Mouse (Mus musculus): ENCODE data around the gene Sult6b2. TPM values are rescaled to one million over a fixed set of nuclear protein-coding genes. Genes with fewer than 3 reads are reported as not detected.
A peak's percentile ranks its signal among the peaks of the same experiment; 100 is the strongest.

Sult6b2 gene
- polyA plus RNA-seq, 1 experiment from 2014 or later, result 0.25 TPM

GRCm38 (mm10) chr6:142834911-142835310, 30.6 kb upstream of the Sult6b2 start:
- H3K4me3 ChIP-seq, result no peak overlapping the region
- no peak overlapping the region for H3K4me2 ChIP-seq
- no peak for ATAC-seq (ENCODE audit: low read depth)
- no peaks in the 10 kb centered on the region for H3K36me3 ChIP-seq
- peaks cover 18% of the 10 kb centered on the region for H3K4me1 ChIP-seq (replicated peaks)
- no peaks in the 10 kb centered on the region for H3K9me3 ChIP-seq
- peak overlapping the region; percentile 59; the same call in 1 of the 2 replicates for H3K27ac ChIP-seq (replicated peaks)
- H3K9ac ChIP-seq, result no peak overlapping the region
- H3K27me3 ChIP-seq, result no peaks in the 10 kb centered on the region
- 82% methylated on average over 4 of the region's 4 CpGs for WGBS

DNA sequence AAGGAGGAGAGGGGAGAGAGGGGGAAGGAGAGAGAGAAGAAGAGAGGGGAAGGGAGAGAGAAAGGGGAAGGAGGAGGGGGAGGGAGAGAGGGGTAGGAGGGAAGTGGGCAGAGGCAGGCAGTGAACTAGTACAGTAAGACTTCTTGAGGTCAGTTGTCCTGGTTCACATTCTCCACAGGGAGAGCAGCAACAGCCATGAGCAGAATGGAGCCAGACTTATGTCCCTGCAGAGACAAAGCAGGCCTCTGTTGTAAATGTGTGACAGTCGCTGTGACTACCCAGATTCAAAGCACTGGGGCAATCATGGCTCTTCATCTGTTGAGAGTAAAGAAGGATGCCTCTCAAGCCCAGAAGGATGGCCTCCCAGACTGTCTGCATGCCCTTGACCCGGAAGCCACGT, 27.4 kb upstream of the Sult6b2 start:
- no peak overlapping the region for H3K4me3 ChIP-seq
- peaks cover 18% of the 10 kb centered on the region for H3K4me1 ChIP-seq (replicated peaks)
- H3K27me3 ChIP-seq, result no peaks in the 10 kb centered on the region
- no peak overlapping the region for H3K4me2 ChIP-seq
- peaks cover 22% of the 10 kb centered on the region for H3K36me3 ChIP-seq
- WGBS, result 64% methylated on average over 3 of the region's 3 CpGs
- H3K9me3 ChIP-seq, result no peaks in the 10 kb centered on the region
- ATAC-seq (ENCODE audit: low read depth), result no peak
- no peak overlapping the region for H3K27ac ChIP-seq (replicated peaks)
- no peak overlapping the region for H3K9ac ChIP-seq

- peaks cover 22% of the 10 kb centered on the region for H3K36me3 ChIP-seq
Observed at GRCm38 (mm10) chr6:142831243-142831642, 26.9 kb upstream of the Sult6b2 start.

GRCm38 (mm10) chr6:142830221-142830620, 25.9 kb upstream of the Sult6b2 start:
- H3K4me3 ChIP-seq, result no peak overlapping the region
- WGBS, result 98% methylated on average over 3 of the region's 3 CpGs
- no peak overlapping the region for H3K27ac ChIP-seq (replicated peaks)
- H3K9me3 ChIP-seq, result no peaks in the 10 kb centered on the region
- no peak for ATAC-seq (ENCODE audit: low read depth)
- H3K4me1 ChIP-seq (replicated peaks), result peaks cover 8% of the 10 kb centered on the region; the same call in 1 of the 2 replicates
- no peak overlapping the region for H3K9ac ChIP-seq
- H3K27me3 ChIP-seq, result no peaks in the 10 kb centered on the region
- no peak overlapping the region for H3K4me2 ChIP-seq
- peaks cover 22% of the 10 kb centered on the region for H3K36me3 ChIP-seq

More at GRCm38 (mm10) chr6:142831243-142831642, 26.9 kb upstream of the Sult6b2 start:
- no peak overlapping the region for H3K9ac ChIP-seq
- no peak for ATAC-seq (ENCODE audit: low read depth)
- 67% methylated on average over 8 of the region's 8 CpGs for WGBS
- no peak overlapping the region for H3K4me3 ChIP-seq
- H3K27ac ChIP-seq (replicated peaks), result no peak overlapping the region
- no peaks in the 10 kb centered on the region for H3K27me3 ChIP-seq
- no peak overlapping the region for H3K4me2 ChIP-seq
- no peaks in the 10 kb centered on the region for H3K9me3 ChIP-seq
- peaks cover 18% of the 10 kb centered on the region for H3K4me1 ChIP-seq (replicated peaks)

GRCm38 (mm10) chr6:142825449-142825848, 21.1 kb upstream of the Sult6b2 start:
- H3K27ac ChIP-seq (replicated peaks), result no peak overlapping the region
- peaks cover 22% of the 10 kb centered on the region for H3K36me3 ChIP-seq
- H3K4me2 ChIP-seq, result no peak overlapping the region
- H3K9ac ChIP-seq, result no peak overlapping the region
- WGBS, result 88% methylated on average over 5 of the region's 5 CpGs
- no peaks in the 10 kb centered on the region for H3K27me3 ChIP-seq
- H3K4me3 ChIP-seq, result no peak overlapping the region
- H3K4me1 ChIP-seq (replicated peaks), result no peaks in the 10 kb centered on the region
- ATAC-seq (ENCODE audit: low read depth), result no peak
- no peaks in the 10 kb centered on the region for H3K9me3 ChIP-seq

DNA sequence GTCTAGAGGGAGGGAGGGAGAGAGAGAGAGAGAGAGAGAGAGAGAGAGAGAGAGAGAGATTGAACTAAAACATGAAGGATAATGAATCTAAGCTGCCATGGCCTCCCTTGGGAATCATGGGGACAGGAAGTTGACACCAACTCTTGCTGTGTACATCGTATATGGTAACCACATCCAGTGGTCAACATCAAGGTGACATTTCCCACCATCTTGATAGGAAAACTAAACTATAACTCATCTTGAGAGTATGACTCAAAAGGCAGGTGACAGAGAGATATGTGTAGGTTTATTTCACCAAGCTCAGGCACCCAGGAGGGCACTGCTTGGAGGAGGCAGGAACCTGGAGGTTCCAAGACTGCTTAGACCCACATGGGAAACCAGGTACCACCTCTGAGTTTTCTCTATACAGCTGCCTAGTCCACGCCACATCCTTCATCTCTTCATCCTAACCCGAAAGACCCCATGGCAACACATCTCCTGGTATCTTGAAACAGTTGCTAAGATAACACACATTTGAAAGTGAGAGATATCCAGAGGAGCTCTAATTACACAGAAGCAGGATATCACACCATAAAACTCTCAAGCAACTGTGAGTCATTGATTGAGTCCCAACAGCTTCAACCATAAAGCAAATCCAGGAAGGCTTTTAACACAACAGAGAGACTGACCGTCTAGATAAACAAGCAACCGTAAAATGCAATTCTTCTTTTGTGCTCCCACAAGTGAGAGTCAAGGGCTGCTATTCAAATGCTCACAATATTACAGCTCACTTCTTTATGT, 18.9 kb upstream of the Sult6b2 start:
- WGBS, result 45% methylated on average over 5 of the region's 5 CpGs
- Histone ChIP-seq H3K4me1 (replicated peaks) (no peaks in the 10 kb centered on the region), H3K4me2 (no peak overlapping the region)

GRCm38 (mm10) chr6:142818306-142818705, 14.0 kb upstream of the Sult6b2 start:
- Histone ChIP-seq H3K4me1 (replicated peaks) (peaks cover 10% of the 10 kb centered on the region; the same call in 1 of the 2 replicates), H3K9ac (no peak overlapping the region), H3K4me2 (no peak overlapping the region), H3K27me3 (no peaks in the 10 kb centered on the region), H3K4me3 (no peak overlapping the region), H3K36me3 (no peaks in the 10 kb centered on the region), H3K9me3 (no peaks in the 10 kb centered on the region), H3K27ac (replicated peaks) (no peak overlapping the region)
- no peak for ATAC-seq (ENCODE audit: low read depth)
- WGBS, result 94% methylated on average over 10 of the region's 10 CpGs

More for the DNA sequence above, 18.9 kb upstream of the Sult6b2 start:
- Histone ChIP-seq H3K4me3 (no peak overlapping the region), H3K27me3 (no peaks in the 10 kb centered on the region), H3K9me3 (no peaks in the 10 kb centered on the region), H3K9ac (no peak overlapping the region), H3K27ac (replicated peaks) (no peak overlapping the region), H3K36me3 (peaks cover 11% of the 10 kb centered on the region)
- ATAC-seq (ENCODE audit: low read depth), result no peak

- Histone ChIP-seq H3K9me3 (no peaks in the 10 kb centered on the region), H3K27me3 (no peaks in the 10 kb centered on the region), H3K27ac (replicated peaks) (no peak overlapping the region), H3K9ac (no peak overlapping the region), H3K36me3 (no peaks in the 10 kb centered on the region), H3K4me3 (no peak overlapping the region), H3K4me1 (replicated peaks) (peaks cover 10% of the 10 kb centered on the region; the same call in 1 of the 2 replicates), H3K4me2 (no peak overlapping the region)
- ATAC-seq (ENCODE audit: low read depth), result no peak
- 70% methylated on average over 3 of the region's 3 CpGs for WGBS
Observed at GRCm38 (mm10) chr6:142815513-142815912, 11.2 kb upstream of the Sult6b2 start.

GRCm38 (mm10) chr6:142814495-142814921, 10.2 kb upstream of the Sult6b2 start:
- Histone ChIP-seq H3K4me3 (peak overlapping the region; percentile 34), H3K36me3 (no peaks in the 10 kb centered on the region), H3K4me2 (peak overlapping the region; percentile 57), H3K9me3 (no peaks in the 10 kb centered on the region), H3K27ac (replicated peaks) (no peak overlapping the region; the same call in 1 of the 2 replicates), H3K9ac (peak overlapping the region; percentile 67), H3K27me3 (no peaks in the 10 kb centered on the region), H3K4me1 (replicated peaks) (peaks cover 10% of the 10 kb centered on the region; the same call in 1 of the 2 replicates)
- 7% methylated on average over 15 of the region's 15 CpGs for WGBS
- ATAC-seq (ENCODE audit: low read depth), result peak; percentile 58; the same call in 1 of the 2 replicates

- H3K36me3 ChIP-seq, result no peaks in the 10 kb centered on the region
- no peaks in the 10 kb centered on the region for H3K9me3 ChIP-seq
- 64% methylated on average over 10 of the region's 10 CpGs for WGBS
- ATAC-seq (ENCODE audit: low read depth), result no peak
- peak overlapping the region; percentile 34; the same call in 1 of the 2 replicates for H3K4me3 ChIP-seq
- peaks cover 10% of the 10 kb centered on the region; the same call in 1 of the 2 replicates for H3K4me1 ChIP-seq (replicated peaks)
- peak overlapping the region; percentile 67 for H3K9ac ChIP-seq
- no peaks in the 10 kb centered on the region for H3K27me3 ChIP-seq
- H3K27ac ChIP-seq (replicated peaks), result no peak overlapping the region
- peak overlapping the region; percentile 57 for H3K4me2 ChIP-seq
Observed at GRCm38 (mm10) chr6:142814011-142814410, 9.7 kb upstream of the Sult6b2 start.

DNA sequence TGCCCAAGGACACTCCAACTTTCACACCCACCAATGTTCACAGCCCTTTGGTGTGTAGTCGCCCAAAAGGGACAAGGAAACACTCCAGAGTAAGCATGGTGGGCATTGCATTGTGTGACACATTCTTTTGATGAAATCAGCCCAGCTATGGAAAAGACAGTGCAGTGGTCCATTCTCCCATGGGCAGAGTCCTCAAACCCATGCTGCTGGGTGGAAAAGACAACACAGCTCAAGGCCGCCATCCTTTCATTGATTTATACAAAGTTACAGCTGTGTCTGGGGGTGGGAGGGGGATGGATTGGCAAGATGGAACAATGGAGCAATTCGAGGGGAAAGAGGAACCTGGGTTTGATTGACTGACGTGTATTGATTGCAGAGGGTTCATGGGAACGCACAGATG, 8.7 kb upstream of the Sult6b2 start:
- no peak for ATAC-seq (ENCODE audit: low read depth)
- no peak overlapping the region for H3K9ac ChIP-seq
- H3K4me1 ChIP-seq (replicated peaks), result peaks cover 10% of the 10 kb centered on the region; the same call in 1 of the 2 replicates
- 50% methylated on average over 5 of the region's 5 CpGs for WGBS
- H3K27ac ChIP-seq (replicated peaks), result no peak overlapping the region
- H3K9me3 ChIP-seq, result no peaks in the 10 kb centered on the region
- H3K4me3 ChIP-seq, result no peak overlapping the region
- H3K36me3 ChIP-seq, result no peaks in the 10 kb centered on the region
- H3K4me2 ChIP-seq, result no peak overlapping the region
- H3K27me3 ChIP-seq, result no peaks in the 10 kb centered on the region

- H3K9me3 ChIP-seq, result no peaks in the 10 kb centered on the region
- no peak overlapping the region for H3K4me2 ChIP-seq
- peaks cover 10% of the 10 kb centered on the region; the same call in 1 of the 2 replicates for H3K4me1 ChIP-seq (replicated peaks)
- H3K27me3 ChIP-seq, result no peaks in the 10 kb centered on the region
- H3K9ac ChIP-seq, result no peak overlapping the region
- no peaks in the 10 kb centered on the region for H3K36me3 ChIP-seq
- H3K4me3 ChIP-seq, result no peak overlapping the region
- no peak overlapping the region for H3K27ac ChIP-seq (replicated peaks)
- 73% methylated on average over 6 of the region's 6 CpGs for whole genome bisulfite sequencing
- ATAC-seq (ENCODE audit: low read depth), result no peak
Observed at GRCm38 (mm10) chr6:142810239-142810638, 5.9 kb upstream of the Sult6b2 start.
